Mouse (Mus musculus) left cerebral cortex, postnatal 36 days (tissue): ENCODE results near the gene Gm7030. TPM values are rescaled to one million over a fixed set of nuclear protein-coding genes. Genes with fewer than 3 reads are reported as not detected.
"Not testable (repeated sequence)": the region's sequence is repeated elsewhere in the genome, so short reads cannot be mapped to it uniquely, and the experiment has no call there.

Source experiments
- DNase-seq, 2 experiments: peaks; one replicate each; pipeline ENCODE4 v3.0.0; 2021 to 2022; ENCODE audit warnings: low spot score in 2 of 2, mixed read lengths in 1 of 2
- intact Hi-C: fragments of 180-260 bp; cut with DNase I; formaldehyde crosslinking; loops from one replicate; pipeline ENCODE4 v1.15.1; 2025
- total RNA-seq, 2 experiments: library from RNA; stranded (reverse); gene quantifications; 2 replicates each; pipeline ENCODE4 v1.2.3; 2021

The Gm7030 gene
- not detected for total RNA-seq

DNA sequence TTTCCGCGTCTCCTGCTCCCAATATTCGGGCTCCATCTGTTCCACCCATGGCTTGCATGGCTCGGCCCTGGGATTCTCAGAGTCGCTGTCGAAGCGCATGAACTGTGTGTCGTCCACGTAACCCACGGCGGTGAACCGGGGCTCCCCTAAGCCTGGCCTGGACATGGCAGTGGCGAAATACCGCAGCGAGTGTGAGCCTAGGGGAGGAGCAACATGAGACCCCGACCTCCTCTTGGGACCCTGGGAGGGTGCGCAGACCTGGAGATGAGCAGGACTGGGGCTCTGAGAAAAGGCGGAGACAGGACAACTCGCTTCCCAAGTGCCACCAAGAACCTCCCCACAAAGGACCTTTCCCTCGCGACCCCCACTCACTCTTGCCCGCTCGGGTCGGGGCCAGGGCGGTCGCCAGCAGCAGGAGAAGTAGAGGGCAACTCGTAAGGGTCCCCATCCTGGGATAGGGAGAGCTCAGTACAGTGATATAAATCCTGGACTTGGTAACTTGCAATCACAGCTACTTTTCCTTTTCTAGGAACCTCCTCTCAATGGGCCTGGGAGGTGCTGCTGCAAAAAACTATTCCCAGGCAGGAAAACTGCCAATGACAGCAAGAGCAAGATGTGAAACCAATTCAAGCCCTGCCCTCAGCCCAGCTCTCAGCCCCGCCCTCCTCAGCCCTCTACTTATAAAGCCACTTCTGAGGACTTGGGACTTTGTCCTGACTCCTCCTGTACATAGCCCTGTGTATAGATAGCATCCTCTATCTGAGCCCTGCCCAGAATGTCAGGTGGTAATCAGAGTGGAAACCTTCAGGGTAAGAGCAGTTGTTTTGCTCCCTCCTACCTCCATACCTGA, at the start of gene Gm7030:
Gene Gm7030, minus strand, starts transcription at position 458 of the 850 bp plus-strand sequence.
- intact Hi-C loops, DNase-seq: not testable (repeated sequence)

GRCm38 (mm10) chr17:36178938-36179337, 49.7 kb upstream of the Gm7030 start:
- DNase-seq, intact Hi-C loops: not testable (repeated sequence)

DNA sequence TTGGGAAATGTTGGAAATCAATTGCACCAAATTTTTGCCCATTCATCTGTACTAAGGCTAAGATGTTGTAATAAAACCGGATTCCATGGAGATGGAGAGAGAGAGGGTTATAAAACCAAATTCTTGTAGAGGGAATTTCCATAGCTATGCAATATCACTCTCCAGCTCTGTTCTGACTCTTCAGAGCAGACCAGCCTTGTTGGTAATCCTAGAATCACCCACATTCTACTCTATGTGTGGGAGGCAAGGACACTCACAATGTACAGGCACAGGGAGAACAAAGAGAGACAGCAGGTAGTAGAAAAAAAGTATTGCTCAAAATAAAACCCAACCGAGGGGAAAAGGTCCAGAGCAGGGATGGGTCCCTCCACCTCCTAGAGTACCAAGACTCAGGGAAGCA, 46.9 kb upstream of the Gm7030 start:
- DNase-seq, intact Hi-C loops: not testable (repeated sequence)

GRCm38 (mm10) chr17:36170287-36170814, 41.1 kb upstream of the Gm7030 start:
- intact Hi-C loops, result no loop called here
- no peak for DNase-seq

DNA sequence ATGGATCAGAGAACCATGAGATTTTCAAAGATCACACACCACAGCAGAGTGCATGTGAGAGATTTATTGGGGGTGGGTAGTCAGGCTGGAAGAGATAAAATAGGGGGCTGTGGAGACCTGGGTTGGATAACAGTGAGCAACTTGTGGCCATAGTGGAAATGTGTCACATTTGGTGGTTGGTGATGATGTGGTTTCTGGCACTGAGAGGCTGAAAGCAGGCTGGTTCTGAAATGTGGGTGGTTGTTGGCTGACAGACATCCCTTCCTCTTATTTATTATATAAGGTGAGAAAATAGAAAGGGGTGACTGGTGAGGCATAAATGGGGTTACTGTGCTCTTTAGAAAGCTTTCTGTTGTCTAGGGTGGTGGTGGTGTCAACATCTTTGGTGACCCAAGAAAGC, 40.5 kb upstream of the Gm7030 start:
- intact Hi-C loops, result no loop called here
- no peak for DNase-seq

GRCm38 (mm10) chr17:36169094-36169493, 39.9 kb upstream of the Gm7030 start:
- intact Hi-C loops, DNase-seq: not testable (repeated sequence)

- DNase-seq, result no peak
- intact Hi-C loops, result no loop called here
Measured at GRCm38 (mm10) chr17:36168039-36168652, 38.9 kb upstream of the Gm7030 start, which contains the start of gene Gm8909. Gene Gm8909 (minus strand): TSS chr17:36168537.

GRCm38 (mm10) chr17:36167306-36168038, 38.2 kb upstream of the Gm7030 start:
- intact Hi-C loops, result no loop called here
- no peak for DNase-seq

GRCm38 (mm10) chr17:36166901-36167300, 37.7 kb upstream of the Gm7030 start:
- DNase-seq, intact Hi-C loops: not testable (repeated sequence)

DNA sequence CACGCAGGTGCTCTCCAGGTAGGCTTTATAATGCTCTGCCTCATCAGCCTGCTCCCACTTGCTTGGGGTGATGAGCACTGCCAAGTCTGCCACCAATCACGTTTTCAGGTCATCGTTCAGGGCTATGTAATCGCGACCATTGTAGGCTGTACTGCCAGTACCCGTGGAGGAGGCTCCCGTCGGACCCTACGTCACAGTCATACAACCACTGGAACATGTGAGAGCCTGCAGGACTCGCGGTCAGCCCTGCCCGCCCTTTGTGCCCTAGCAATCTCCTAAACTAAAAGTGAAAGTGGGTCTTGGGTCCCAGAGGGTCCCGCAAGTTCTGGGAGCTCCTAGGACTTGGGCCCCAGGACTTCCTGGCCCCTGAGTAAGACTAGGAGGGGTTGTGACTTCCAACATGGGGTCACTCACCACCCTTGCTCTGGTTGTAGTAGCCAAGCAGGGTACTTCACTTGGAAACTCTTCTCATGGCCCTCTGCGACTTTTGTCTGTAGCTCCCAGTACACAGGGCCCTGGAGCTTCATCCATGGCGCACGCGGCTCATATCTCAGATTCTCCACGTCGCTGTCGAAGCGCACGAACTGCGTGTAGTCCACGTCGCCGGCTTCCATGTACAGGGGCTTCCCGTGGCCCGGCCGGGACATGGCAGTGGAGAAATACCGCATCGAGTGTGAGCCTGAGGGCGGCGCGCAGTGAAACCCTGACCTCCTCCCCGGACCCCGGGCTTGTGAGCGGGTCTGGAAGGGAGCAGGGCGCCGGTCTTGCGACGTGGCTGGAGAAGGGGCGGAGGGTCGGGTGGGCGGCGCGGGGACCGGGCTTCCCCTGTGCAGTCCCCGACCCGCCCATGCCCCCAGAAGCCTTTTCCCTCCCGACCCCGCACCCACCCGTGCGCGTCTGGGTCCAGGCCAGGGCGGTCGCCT, 32.2 kb upstream of the Gm7030 start:
- intact Hi-C loops, result no loop called here
- no peak for DNase-seq

DNA sequence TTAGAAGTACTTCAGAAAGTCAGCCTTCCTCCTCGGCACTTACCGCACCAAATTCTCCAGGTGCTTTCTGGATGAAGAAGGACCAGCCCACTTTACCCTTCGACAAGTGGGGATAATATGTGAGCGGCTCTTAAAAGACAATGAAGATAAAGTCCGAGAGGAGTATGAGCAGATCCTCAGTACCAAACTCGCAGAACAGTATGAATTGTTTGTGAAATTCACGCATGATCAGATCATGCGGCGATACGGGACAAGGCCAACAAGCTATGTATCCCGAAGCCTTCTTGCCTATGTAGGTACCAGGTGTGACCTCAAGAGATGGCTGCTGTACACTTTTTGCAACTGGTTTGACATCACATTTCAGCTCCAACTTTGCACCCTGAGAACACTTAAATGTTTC, 29.0 kb upstream of the Gm7030 start:
- intact Hi-C loops, DNase-seq: not testable (repeated sequence)

- not testable (repeated sequence) for DNase-seq
- intact Hi-C loops, result loop anchor here (2.0 kb wide), 1 partner anchor 25 kb away; no protein-coding TSS in a partner anchor
Measured at GRCm38 (mm10) chr17:36157782-36158181, 28.6 kb upstream of the Gm7030 start.

GRCm38 (mm10) chr17:36154271-36155149, 25.3 kb upstream of the Gm7030 start:
- DNase-seq, result no peak
- intact Hi-C loops, result no loop called here

DNA sequence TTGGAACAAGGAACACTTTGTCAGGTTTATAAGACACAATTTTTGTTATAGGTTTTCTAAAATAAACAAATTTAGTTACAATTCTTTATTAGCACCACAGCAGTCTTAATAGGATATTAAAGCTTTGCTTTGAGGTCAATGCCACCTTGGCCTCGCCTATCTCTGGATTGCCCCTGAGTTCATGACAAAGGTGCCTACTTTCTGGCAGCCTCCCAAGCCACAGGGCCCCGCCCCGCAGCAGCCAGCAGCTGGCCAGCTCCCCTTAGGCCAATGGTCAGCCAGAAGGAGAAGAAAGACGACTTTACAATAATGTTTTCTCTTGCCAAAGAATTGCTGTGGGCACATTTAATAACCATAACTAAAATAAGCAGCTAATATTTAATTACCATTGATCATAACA, 22.0 kb upstream of the Gm7030 start:
- intact Hi-C loops, DNase-seq: not testable (repeated sequence)

- DNase-seq, intact Hi-C loops: not testable (repeated sequence)
Measured at GRCm38 (mm10) chr17:36148468-36148867, 19.2 kb upstream of the Gm7030 start.

- DNase-seq, intact Hi-C loops: not testable (repeated sequence)
Measured at GRCm38 (mm10) chr17:36146937-36147336, 17.7 kb upstream of the Gm7030 start.

DNA sequence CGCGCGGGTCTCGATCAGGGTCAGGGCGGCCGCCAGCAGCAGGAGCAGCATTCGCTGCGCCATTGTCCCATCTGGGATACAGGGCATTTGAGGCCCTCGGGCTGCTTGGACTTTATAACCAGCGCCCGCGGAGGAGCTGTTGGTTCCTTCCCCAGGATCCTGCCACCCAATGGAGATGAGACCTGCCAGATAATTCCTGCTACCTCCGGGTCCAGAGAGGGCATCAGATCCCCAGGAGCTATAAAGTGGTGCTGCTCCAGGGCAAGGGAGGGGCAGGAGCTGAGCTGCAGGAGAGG, 16.6 kb upstream of the Gm7030 start:
- DNase-seq, intact Hi-C loops: not testable (repeated sequence)
